Mouse (Mus musculus): ENCODE measurements around the gene Syne2. TPM values are rescaled to one million over a fixed set of nuclear protein-coding genes. Genes with fewer than 3 reads are reported as not detected.
A peak's percentile ranks its signal among the peaks of the same experiment; 100 is the strongest.

Gene Syne2
- polyA plus RNA-seq, 1 experiment from 2014 or later: 97.5 TPM

DNA sequence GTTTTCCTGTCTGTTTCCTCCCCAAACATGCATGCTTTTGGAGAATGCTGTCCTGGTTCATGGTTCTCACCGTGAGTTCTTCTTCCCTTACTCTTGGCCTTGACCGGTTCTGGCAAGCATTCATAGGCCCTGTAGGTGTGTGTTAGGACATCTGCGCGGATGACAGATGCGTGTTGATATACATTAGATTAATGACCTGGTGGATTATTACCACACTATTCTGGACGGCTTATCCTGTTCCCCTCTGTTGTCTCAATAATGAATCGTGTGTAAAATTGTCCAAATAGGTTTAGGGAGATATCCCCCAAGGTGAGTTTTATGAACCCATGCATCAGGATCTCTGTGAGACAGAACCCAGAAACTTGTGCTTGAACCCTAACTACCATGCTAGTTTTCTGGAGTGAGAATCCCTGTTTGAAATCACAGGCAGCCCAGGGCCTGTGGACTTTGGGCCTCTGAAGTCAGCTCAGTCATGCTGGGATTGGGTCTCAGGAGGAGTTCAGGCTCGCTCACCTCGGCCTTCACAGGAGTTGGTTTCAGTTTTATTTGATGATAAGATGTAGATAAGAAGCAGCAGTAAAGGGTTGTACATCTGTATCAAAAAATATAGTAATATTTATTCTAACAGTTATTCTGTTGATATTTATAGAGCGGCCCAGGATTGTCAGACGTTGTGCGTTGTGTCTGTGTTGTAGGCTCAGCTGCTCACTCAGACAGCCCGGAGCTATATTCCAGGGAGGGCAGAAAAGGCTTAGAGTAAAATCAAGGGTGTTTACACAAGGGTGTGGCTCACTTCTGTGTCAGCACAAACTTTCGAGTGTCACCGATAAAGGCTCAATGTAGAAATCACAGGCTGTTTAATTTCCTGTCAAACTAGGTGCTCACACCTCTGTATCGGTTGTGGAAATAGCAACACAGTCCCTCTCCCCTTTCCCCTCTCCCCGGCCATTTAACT lies 48.8 kb downstream of the Syne2 start:
- H3K36me3 ChIP-seq (ENCODE audit: control insufficient read depth, insufficient read depth, low read length): no peaks in the 10 kb centered on the region
- no peaks in the 10 kb centered on the region for H3K9me3 ChIP-seq (ENCODE audit: control insufficient read depth, low read length)
- 85% methylated on average over 17 of the region's 17 CpGs for WGBS
- no peaks in the 10 kb centered on the region for H3K27me3 ChIP-seq (ENCODE audit: control insufficient read depth, insufficient read depth, low read length)
- ATAC-seq (ENCODE audit: low FRiP score) (no peak), DNase-seq (ENCODE audit: low spot score) (no peak)
- H3K4me2 ChIP-seq (replicated peaks; ENCODE audit: low read depth, low read length): no peak overlapping the region
- H3K9ac ChIP-seq (ENCODE audit: low read depth, low read length): no peak overlapping the region
- no peak overlapping the region for H3K27ac ChIP-seq (ENCODE audit: low read depth, low read length)
- no peak overlapping the region for H3K4me3 ChIP-seq (ENCODE audit: low read depth, low read length)
- H3K4me1 ChIP-seq (replicated peaks; ENCODE audit: control insufficient read depth, insufficient read depth, low read length): no peaks in the 10 kb centered on the region

DNA sequence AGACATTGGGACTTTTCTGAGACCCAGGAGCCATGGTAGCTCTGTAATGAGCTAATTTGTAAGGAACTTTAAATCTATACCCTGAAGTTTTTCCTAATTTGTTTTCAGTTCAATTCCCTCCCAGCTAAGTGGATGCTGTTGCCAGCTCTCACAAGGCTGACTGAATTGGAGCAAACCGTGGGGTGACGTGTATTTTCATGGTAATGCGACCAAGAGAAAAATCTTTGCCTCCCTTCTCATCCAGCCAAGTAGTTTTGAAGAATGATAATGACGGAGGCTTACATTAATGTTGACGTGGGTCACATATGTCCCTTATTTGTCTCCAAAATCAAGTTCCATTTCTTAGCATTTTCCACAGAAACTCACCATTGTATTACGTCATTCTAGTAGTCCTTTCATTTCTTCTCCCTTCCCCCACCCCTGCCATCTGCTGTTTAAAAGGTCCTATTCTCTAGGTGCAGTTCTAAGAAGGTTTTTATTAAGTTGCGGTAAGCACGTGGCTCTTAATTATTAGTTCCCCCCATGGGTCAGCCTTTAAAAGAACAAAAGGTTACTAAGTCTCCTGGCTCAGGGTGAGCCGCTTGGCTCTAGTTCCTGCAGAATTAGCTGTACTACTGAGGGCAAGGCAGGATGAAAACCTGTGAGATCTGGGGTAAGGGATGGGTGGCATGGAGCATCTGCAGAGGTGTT lies 55.8 kb downstream of the Syne2 start:
- peak overlapping the region; percentile 38 for H3K27ac ChIP-seq (ENCODE audit: low read depth, low read length)

DNA sequence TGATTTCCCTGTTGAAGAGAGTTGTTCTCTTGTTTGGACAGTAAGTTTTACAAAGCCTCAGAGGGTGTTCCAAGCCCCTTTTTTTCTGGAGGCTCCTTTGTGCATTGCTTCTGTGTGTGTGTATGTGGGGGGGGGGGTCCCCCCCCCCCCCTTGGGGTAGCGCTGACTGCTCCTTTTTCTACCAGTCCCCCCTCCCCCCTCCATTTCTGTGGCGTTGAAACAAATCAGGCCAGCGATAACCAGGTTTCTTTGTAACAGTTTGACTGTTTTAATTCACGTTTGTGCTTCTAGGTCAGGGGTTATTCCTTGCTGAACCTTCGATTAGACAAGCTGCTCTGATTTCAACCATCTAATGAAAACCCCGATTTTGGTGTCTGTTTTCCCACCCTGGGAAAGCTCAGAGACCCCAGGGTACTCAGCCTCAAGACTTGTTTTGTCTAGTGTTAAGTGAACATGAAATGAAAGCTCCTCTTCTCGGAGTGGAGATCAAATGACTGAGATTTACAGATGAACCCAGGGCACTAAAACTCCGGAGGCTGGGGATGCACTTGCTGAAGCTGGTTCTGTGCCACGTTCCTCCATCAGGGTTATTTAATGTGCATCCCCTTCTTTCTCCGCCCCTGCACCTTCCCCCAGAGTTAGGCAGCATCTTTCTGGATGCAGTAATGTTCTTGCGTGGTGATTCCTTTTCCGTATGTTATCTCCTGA lies 56.5 kb downstream of the Syne2 start:
- WGBS: 23% methylated on average over 12 of the region's 12 CpGs
- peak; percentile 14; the same call in 1 of the 2 replicates for ATAC-seq (ENCODE audit: low FRiP score)
- Histone ChIP-seq H3K9me3 (ENCODE audit: control insufficient read depth, low read length) (no peaks in the 10 kb centered on the region), H3K4me1 (replicated peaks; ENCODE audit: control insufficient read depth, insufficient read depth, low read length) (peaks cover 12% of the 10 kb centered on the region), H3K4me2 (replicated peaks; ENCODE audit: low read depth, low read length) (peak overlapping the region; percentile 25), H3K27me3 (ENCODE audit: control insufficient read depth, insufficient read depth, low read length) (no peaks in the 10 kb centered on the region), H3K9ac (ENCODE audit: low read depth, low read length) (peak overlapping the region; percentile 20; the same call in 1 of the 2 replicates), H3K36me3 (ENCODE audit: control insufficient read depth, insufficient read depth, low read length) (no peaks in the 10 kb centered on the region), H3K4me3 (ENCODE audit: low read depth, low read length) (no peak overlapping the region), H3K27ac (ENCODE audit: low read depth, low read length) (peak overlapping the region; percentile 38; the same call in 1 of the 2 replicates)
- peak; percentile 44 for DNase-seq (ENCODE audit: low spot score)

More for the DNA sequence above, 55.8 kb downstream of the Syne2 start:
- no peaks in the 10 kb centered on the region for H3K36me3 ChIP-seq (ENCODE audit: control insufficient read depth, insufficient read depth, low read length)
- peak overlapping the region; percentile 20; the same call in 1 of the 2 replicates for H3K9ac ChIP-seq (ENCODE audit: low read depth, low read length)
- DNase-seq (ENCODE audit: low spot score) (peak; percentile 62), ATAC-seq (ENCODE audit: low FRiP score) (peak; percentile 65)
- H3K9me3 ChIP-seq (ENCODE audit: control insufficient read depth, low read length): no peaks in the 10 kb centered on the region
- H3K4me3 ChIP-seq (ENCODE audit: low read depth, low read length): no peak overlapping the region
- peak overlapping the region; percentile 25 for H3K4me2 ChIP-seq (replicated peaks; ENCODE audit: low read depth, low read length)
- 29% methylated on average over 9 of the region's 9 CpGs for WGBS
- H3K4me1 ChIP-seq (replicated peaks; ENCODE audit: control insufficient read depth, insufficient read depth, low read length): peaks cover 12% of the 10 kb centered on the region
- no peaks in the 10 kb centered on the region for H3K27me3 ChIP-seq (ENCODE audit: control insufficient read depth, insufficient read depth, low read length)

DNA sequence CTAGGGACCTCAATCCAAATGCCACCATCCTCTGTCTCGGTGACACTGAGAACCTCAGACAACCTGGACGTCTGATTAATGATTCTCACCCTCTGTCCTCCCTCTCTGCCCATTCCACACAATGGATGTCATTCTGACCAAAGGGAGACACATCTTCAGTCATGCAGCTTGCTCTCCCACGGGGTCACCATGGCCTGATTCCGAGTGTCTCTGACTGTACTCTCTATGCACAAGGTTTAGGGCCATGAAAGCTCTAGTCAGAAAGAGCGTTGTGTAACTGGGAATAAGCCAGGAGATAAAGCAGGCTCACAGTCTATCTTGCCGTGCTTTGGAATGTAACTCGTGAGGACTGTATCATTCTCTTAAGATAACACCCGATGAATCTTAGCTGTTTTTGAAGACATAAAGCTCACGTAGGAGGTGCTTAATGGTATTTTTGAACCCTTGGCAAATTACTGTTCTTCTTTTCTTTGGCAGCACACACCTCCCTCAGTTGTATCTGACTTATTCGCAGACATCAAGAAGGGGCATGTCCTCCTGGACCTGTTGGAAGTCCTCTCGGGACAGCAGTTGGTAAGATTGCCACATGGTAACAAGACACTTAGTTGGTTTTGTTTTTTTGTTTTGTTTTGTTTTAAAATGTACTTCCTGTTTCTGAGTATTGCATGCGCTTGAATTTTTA lies 61.8 kb downstream of the Syne2 start:
- DNase-seq (ENCODE audit: low spot score) (no peak), ATAC-seq (ENCODE audit: low FRiP score) (no peak)
- Histone ChIP-seq H3K4me1 (replicated peaks; ENCODE audit: control insufficient read depth, insufficient read depth, low read length) (0 out of 2 replicates have a peak, but pooled peaks cover under 1% of the 10 kb centered on the region), H3K27ac (ENCODE audit: low read depth, low read length) (no peak overlapping the region), H3K9me3 (ENCODE audit: control insufficient read depth, low read length) (no peaks in the 10 kb centered on the region), H3K4me3 (ENCODE audit: low read depth, low read length) (no peak overlapping the region), H3K27me3 (ENCODE audit: control insufficient read depth, insufficient read depth, low read length) (no peaks in the 10 kb centered on the region), H3K36me3 (ENCODE audit: control insufficient read depth, insufficient read depth, low read length) (no peaks in the 10 kb centered on the region; the same call in 1 of the 2 replicates), H3K9ac (ENCODE audit: low read depth, low read length) (no peak overlapping the region), H3K4me2 (replicated peaks; ENCODE audit: low read depth, low read length) (no peak overlapping the region)
- 87% methylated on average over 12 of the region's 12 CpGs for WGBS

DNA sequence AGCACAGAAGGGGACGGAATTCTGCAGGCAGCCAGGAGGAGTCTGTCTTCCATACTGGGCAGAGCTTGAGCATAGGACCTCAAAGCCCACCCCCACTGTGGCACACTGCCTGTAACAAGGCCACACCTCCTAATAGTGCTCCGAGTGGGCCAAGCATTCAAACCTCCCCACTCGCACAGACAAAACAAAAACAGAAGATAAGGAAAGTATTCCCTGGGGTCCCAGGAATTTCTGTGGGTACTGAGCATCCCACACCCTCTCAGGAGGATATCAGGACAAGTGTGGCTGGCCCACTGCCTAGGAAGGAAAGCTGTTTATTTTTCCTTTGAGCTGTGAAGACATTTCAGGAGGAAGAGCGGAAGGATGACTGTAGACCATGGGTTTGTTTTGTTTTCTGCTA lies 63.6 kb downstream of the Syne2 start:
- H3K4me1 ChIP-seq (replicated peaks; ENCODE audit: control insufficient read depth, insufficient read depth, low read length): no peaks in the 10 kb centered on the region
- H3K36me3 ChIP-seq (ENCODE audit: control insufficient read depth, insufficient read depth, low read length): no peaks in the 10 kb centered on the region; the same call in 1 of the 2 replicates
- no peaks in the 10 kb centered on the region for H3K27me3 ChIP-seq (ENCODE audit: control insufficient read depth, insufficient read depth, low read length)
- H3K27ac ChIP-seq (ENCODE audit: low read depth, low read length): no peak overlapping the region
- no peak overlapping the region for H3K4me3 ChIP-seq (ENCODE audit: low read depth, low read length)
- no peak overlapping the region for H3K9ac ChIP-seq (ENCODE audit: low read depth, low read length)
- DNase-seq (ENCODE audit: low spot score): no peak
- no peaks in the 10 kb centered on the region for H3K9me3 ChIP-seq (ENCODE audit: control insufficient read depth, low read length)
- ATAC-seq (ENCODE audit: low FRiP score): no peak
- no peak overlapping the region for H3K4me2 ChIP-seq (replicated peaks; ENCODE audit: low read depth, low read length)
- 72% methylated on average over 4 of the region's 4 CpGs for WGBS

DNA sequence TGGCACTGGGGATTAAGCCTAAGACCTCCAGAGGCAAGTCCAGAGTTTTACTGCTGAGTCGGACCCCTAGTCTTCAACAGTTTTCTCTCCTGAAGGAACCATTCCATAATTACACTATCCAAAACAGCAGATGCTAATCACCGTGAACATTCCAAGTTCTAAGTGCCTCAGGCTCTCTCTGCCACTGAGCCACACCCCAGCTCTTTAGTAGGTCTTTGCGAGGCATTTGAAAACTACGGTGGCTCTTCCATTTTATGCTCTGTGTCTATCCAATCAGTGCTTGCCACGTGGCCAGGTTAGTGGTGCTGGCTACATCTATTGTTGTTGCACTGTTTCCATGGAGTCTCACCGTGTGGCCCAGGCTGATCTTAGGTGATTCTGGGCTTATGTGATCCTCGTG lies 68.2 kb downstream of the Syne2 start:
- H3K4me1 ChIP-seq (replicated peaks; ENCODE audit: control insufficient read depth, insufficient read depth, low read length): no peaks in the 10 kb centered on the region
- H3K4me2 ChIP-seq (replicated peaks; ENCODE audit: low read depth, low read length): no peak overlapping the region
- no peak overlapping the region for H3K9ac ChIP-seq (ENCODE audit: low read depth, low read length)
- H3K9me3 ChIP-seq (ENCODE audit: control insufficient read depth, low read length): no peaks in the 10 kb centered on the region
- no peak for ATAC-seq (ENCODE audit: low FRiP score)
- no peak overlapping the region for H3K27ac ChIP-seq (ENCODE audit: low read depth, low read length)
- no peak for DNase-seq (ENCODE audit: low spot score)
- peaks cover 7% of the 10 kb centered on the region; the same call in 1 of the 2 replicates for H3K36me3 ChIP-seq (ENCODE audit: control insufficient read depth, insufficient read depth, low read length)
- no peak overlapping the region for H3K4me3 ChIP-seq (ENCODE audit: low read depth, low read length)
- H3K27me3 ChIP-seq (ENCODE audit: control insufficient read depth, insufficient read depth, low read length): no peaks in the 10 kb centered on the region
- WGBS: 85% methylated on average over 7 of the region's 7 CpGs

DNA sequence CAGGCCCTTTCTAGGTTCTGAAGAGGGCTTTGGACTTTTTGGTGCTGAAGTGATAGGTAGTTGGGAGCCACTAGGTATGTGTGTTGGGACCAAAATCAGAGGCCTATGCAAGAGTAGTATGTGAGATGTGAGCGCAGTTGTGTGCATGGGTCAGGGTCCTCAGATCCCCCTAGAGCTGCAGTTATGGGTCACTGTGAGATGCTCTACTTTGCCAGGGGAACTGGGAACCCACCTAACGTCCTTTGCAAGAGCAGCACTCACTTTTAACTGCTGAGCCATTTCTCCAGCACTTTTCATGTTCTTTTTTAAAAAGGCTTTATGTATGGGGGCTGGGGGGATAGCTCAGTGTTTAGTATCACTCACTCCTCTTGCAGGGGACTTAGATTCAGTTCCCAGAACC lies 69.0 kb downstream of the Syne2 start:
- no peaks in the 10 kb centered on the region for H3K9me3 ChIP-seq (ENCODE audit: control insufficient read depth, low read length)
- no peak overlapping the region for H3K4me2 ChIP-seq (replicated peaks; ENCODE audit: low read depth, low read length)
- ATAC-seq (ENCODE audit: low FRiP score) (no peak), DNase-seq (ENCODE audit: low spot score) (no peak)
- H3K4me3 ChIP-seq (ENCODE audit: low read depth, low read length): no peak overlapping the region
- H3K27ac ChIP-seq (ENCODE audit: low read depth, low read length): no peak overlapping the region
- no peaks in the 10 kb centered on the region for H3K4me1 ChIP-seq (replicated peaks; ENCODE audit: control insufficient read depth, insufficient read depth, low read length)
- 86% methylated on average over 2 of the region's 2 CpGs for WGBS
- no peak overlapping the region for H3K9ac ChIP-seq (ENCODE audit: low read depth, low read length)
- H3K36me3 ChIP-seq (ENCODE audit: control insufficient read depth, insufficient read depth, low read length): peaks cover 8% of the 10 kb centered on the region; the same call in 1 of the 2 replicates
- no peaks in the 10 kb centered on the region for H3K27me3 ChIP-seq (ENCODE audit: control insufficient read depth, insufficient read depth, low read length)

DNA sequence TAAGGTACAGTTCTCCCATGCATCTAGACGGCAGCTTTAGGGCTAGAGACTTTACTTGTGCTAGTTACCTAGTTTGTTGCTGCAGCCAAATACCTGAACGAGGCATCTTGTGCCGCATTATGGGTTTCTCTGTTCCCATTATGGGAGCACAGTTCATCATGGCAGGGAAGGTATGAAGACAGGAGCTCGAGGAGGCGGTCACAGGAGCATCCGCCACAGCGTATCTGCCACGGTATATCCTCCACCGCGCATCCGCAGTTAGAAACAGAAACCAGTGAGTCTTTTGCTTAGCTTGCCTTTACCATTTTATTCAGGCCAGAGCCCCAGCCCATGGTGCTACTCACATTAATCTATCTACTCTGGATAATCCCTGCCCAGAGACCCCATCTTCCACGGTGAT lies 70.8 kb downstream of the Syne2 start:
- ATAC-seq (ENCODE audit: low FRiP score) (no peak), DNase-seq (ENCODE audit: low spot score) (no peak)
- H3K4me1 ChIP-seq (replicated peaks; ENCODE audit: control insufficient read depth, insufficient read depth, low read length): no peaks in the 10 kb centered on the region
- no peaks in the 10 kb centered on the region for H3K9me3 ChIP-seq (ENCODE audit: control insufficient read depth, low read length)
- no peak overlapping the region for H3K27ac ChIP-seq (ENCODE audit: low read depth, low read length)
- WGBS: 96% methylated on average over 12 of the region's 12 CpGs
- H3K27me3 ChIP-seq (ENCODE audit: control insufficient read depth, insufficient read depth, low read length): no peaks in the 10 kb centered on the region
- no peak overlapping the region for H3K4me2 ChIP-seq (replicated peaks; ENCODE audit: low read depth, low read length)
- no peak overlapping the region for H3K4me3 ChIP-seq (ENCODE audit: low read depth, low read length)
- peaks cover 8% of the 10 kb centered on the region; the same call in 1 of the 2 replicates for H3K36me3 ChIP-seq (ENCODE audit: control insufficient read depth, insufficient read depth, low read length)
- no peak overlapping the region for H3K9ac ChIP-seq (ENCODE audit: low read depth, low read length)

All from hindbrain, embryonic 11.5 days (tissue).